Mouse (Mus musculus) embryonic fibroblast, embryonic 13.5 days (primary cell): Measurements from ENCODE around the gene Hnrnpc.

Experiments
- CTCF ChIP-seq: IDR thresholded peaks from 2 replicates; pipeline ENCODE4 v1.5.1; 2011; ENCODE audit warnings: mild to moderate bottlenecking, control low read depth, low read length, moderate library complexity, borderline replicate concordance; ENCODE audit not compliant: insufficient read depth
- POLR2A ChIP-seq: IDR thresholded peaks from 2 replicates; pipeline ENCODE4 v1.6.1; 2011; ENCODE audit warnings: low read depth, mild to moderate bottlenecking, control low read depth, low read length, moderate library complexity

DNA sequence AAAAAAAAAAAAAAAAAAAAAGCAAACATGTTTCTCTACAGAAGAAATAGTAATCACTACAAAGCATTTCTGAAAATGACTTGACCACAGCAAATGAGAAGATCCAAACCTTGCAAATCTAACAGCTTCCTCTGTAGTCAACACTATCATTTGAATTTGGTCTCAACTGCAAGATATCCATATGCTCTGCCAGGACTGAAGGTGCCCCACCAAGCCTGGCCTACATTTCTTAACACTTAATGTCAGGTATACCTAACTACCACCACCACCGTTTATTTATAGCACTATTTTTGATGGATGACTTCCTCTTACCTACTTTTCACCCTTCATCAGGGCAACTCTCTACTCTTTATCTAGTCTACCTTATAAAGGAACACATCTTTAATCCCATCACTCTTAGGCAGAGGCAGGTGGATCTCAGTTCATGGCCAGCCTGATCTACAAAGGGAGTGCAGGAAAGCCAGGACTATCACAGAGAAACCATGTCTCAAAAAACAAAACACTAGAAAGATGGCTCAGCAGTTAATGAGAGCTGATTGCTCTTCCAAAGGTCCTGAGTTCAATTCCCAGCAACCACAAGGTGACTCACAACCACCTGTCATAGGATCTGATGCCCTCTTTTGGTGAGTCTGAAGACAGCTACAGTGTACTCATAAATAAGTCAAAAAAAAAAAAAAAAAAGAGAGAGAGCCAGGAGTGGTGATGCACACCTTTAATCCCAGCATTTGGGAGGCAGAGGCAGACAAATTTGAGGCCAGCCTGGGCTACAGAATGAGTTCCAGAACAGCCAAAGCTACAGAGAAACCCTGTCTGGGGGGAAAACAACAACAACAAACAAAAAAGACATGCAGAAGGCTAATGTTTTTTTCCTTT is 2.3 kb downstream of the Hnrnpc start:
- TF ChIP-seq CTCF: no peak
- TF ChIP-seq POLR2A: no peak
